Mouse (Mus musculus) heart, postnatal 0 days (tissue): ENCODE data around the gene Sipa1l2.

Experiments used
- CTCF ChIP-seq: IDR thresholded peaks from 2 replicates; pipeline ENCODE4 v1.5.1; 2016; ENCODE audit warnings: antibody characterized with exemption, control low read depth, low read depth
- EP300 ChIP-seq: IDR thresholded peaks from 2 replicates; pipeline ENCODE4 v1.6.1; 2016; ENCODE audit warnings: antibody characterized with exemption, low read depth

DNA sequence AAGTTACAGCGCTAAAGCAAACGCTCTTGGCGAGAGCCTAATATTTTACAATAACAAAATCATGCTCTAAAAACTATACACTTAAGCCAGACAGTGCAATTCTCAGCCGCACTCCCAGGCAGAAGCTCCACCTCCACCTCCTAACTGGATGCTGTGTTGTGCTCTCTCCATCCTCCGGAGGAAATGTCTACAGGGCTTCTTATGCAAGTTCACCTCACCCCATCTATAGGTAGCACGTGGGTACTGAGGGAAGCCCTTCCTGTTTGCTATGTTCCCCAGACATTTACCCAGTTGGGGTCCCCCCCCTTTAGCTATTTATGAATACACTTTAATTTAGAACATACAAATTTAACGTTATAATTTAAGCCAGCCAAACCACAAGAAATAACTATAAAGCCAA is 2.0 kb downstream of the Sipa1l2 start:
- TF ChIP-seq CTCF (peak; percentile 21; the same call in 1 of the 2 replicates), EP300 (no peak)
